Mouse (Mus musculus): ENCODE measurements around the gene Tnfrsf23.

- no peak for TF ChIP-seq CTCF (IDR thresholded peaks at IDR 0.05; ENCODE audit: control insufficient read depth, insufficient read depth, insufficient read length)
- no peak for TF ChIP-seq USF1 (IDR thresholded peaks at IDR 0.05; ENCODE audit: low read depth)
Measured at GRCm38 (mm10) chr7:143733746-143734145, 48.1 kb upstream of the Tnfrsf23 start.

All from C2C12 (cell line).